Mouse (Mus musculus): ENCODE data around the gene Cnot6.

Cnot6 gene

GRCm38 (mm10) chr11:49712555-49713335, at the start of gene Cnot6:
TSS of gene Cnot6 (minus strand) at chr11:49712723.
- DNase-seq (ENCODE audit: low spot score in 2 of 2): peak; percentile 96 to 98

- no peak for DNase-seq (ENCODE audit: low spot score in 2 of 2)
Observed at GRCm38 (mm10) chr11:49761130-49761529, 48.6 kb upstream of the Cnot6 start.

GRCm38 (mm10) chr11:49758096-49758495, 45.6 kb upstream of the Cnot6 start:
- no peak for DNase-seq (ENCODE audit: low spot score in 2 of 2)

- no peak for DNase-seq (ENCODE audit: low spot score in 2 of 2)
Observed at GRCm38 (mm10) chr11:49754958-49755665, 42.6 kb upstream of the Cnot6 start.

GRCm38 (mm10) chr11:49746756-49747155, 34.2 kb upstream of the Cnot6 start:
- DNase-seq (ENCODE audit: low spot score in 2 of 2): no peak

- no peak for DNase-seq (ENCODE audit: low spot score in 2 of 2)
Observed at GRCm38 (mm10) chr11:49745839-49746238, 33.3 kb upstream of the Cnot6 start.

GRCm38 (mm10) chr11:49744981-49745380, 32.5 kb upstream of the Cnot6 start:
- no peak for DNase-seq (ENCODE audit: low spot score in 2 of 2)

GRCm38 (mm10) chr11:49743634-49744033, 31.1 kb upstream of the Cnot6 start:
- DNase-seq (ENCODE audit: low spot score in 2 of 2): no peak

GRCm38 (mm10) chr11:49742248-49742647, 29.7 kb upstream of the Cnot6 start:
- no peak for DNase-seq (ENCODE audit: low spot score in 2 of 2)

- DNase-seq (ENCODE audit: low spot score in 2 of 2): no peak
Observed at GRCm38 (mm10) chr11:49739776-49740175, 27.3 kb upstream of the Cnot6 start.

GRCm38 (mm10) chr11:49738659-49739406, 26.3 kb upstream of the Cnot6 start:
- DNase-seq (ENCODE audit: low spot score in 2 of 2): no peak

- DNase-seq (ENCODE audit: low spot score in 2 of 2): no peak
Observed at GRCm38 (mm10) chr11:49737625-49738024, 25.1 kb upstream of the Cnot6 start.

- DNase-seq (ENCODE audit: low spot score in 2 of 2): no peak
Observed at GRCm38 (mm10) chr11:49734771-49735170, 22.2 kb upstream of the Cnot6 start.

GRCm38 (mm10) chr11:49730275-49730948, 17.9 kb upstream of the Cnot6 start:
- no peak for DNase-seq (ENCODE audit: low spot score in 2 of 2)

- DNase-seq (ENCODE audit: low spot score in 2 of 2): peak in 1 of 2 experiments; percentile 60
Observed at GRCm38 (mm10) chr11:49727877-49728276, 15.4 kb upstream of the Cnot6 start.

- no peak for DNase-seq (ENCODE audit: low spot score in 2 of 2)
Observed at GRCm38 (mm10) chr11:49726800-49727199, 14.3 kb upstream of the Cnot6 start.

GRCm38 (mm10) chr11:49724676-49725075, 12.2 kb upstream of the Cnot6 start:
- no peak for DNase-seq (ENCODE audit: low spot score in 2 of 2)

- no peak for DNase-seq (ENCODE audit: low spot score in 2 of 2)
Observed at GRCm38 (mm10) chr11:49723281-49723680, 10.8 kb upstream of the Cnot6 start.

- no peak for DNase-seq (ENCODE audit: low spot score in 2 of 2)
Observed at GRCm38 (mm10) chr11:49722692-49723091, 10.2 kb upstream of the Cnot6 start.

- DNase-seq (ENCODE audit: low spot score in 2 of 2): no peak
Observed at GRCm38 (mm10) chr11:49721358-49721757, 8.8 kb upstream of the Cnot6 start.

GRCm38 (mm10) chr11:49719466-49720151, 7.1 kb upstream of the Cnot6 start:
- no peak for DNase-seq (ENCODE audit: low spot score in 2 of 2)
